Mouse (Mus musculus): ENCODE measurements around the gene Atad3a. TPM values are rescaled to one million over a fixed set of nuclear protein-coding genes. Genes with fewer than 3 reads are reported as not detected.

The Atad3a gene
- polyA plus RNA-seq, 1 experiment, result 23.4 TPM

- Histone ChIP-seq H3K27me3 (ENCODE audit: control insufficient read depth, insufficient read depth, low read length) (no peaks in the 10 kb centered on the region), H3K4me3 (ENCODE audit: control insufficient read depth, low read depth, low read length) (no peak overlapping the region), H3K36me3 (ENCODE audit: control insufficient read depth, insufficient read depth, low read length) (no peaks in the 10 kb centered on the region), H3K4me1 (ENCODE audit: control insufficient read depth, insufficient read depth, low read length) (peaks cover 4% of the 10 kb centered on the region), H3K27ac (ENCODE audit: control insufficient read depth, insufficient read depth, low read depth, low read length) (no peak overlapping the region)
- TF ChIP-seq CTCF (IDR thresholded peaks at IDR 0.05; ENCODE audit: control insufficient read depth, insufficient read depth, insufficient replicate concordance, low read depth, low read length) (no peak), POLR2A (IDR thresholded peaks at IDR 0.05; ENCODE audit: control insufficient read depth, low read depth, low read length) (no peak)
Observed at GRCm38 (mm10) chr4:155703425-155703929, 57.4 kb downstream of the Atad3a start.

- no peak for TF ChIP-seq CTCF (IDR thresholded peaks at IDR 0.05; ENCODE audit: control insufficient read depth, insufficient read depth, insufficient replicate concordance, low read depth, low read length)
- TF ChIP-seq POLR2A (IDR thresholded peaks at IDR 0.05; ENCODE audit: control insufficient read depth, low read depth, low read length), result no peak
Observed at GRCm38 (mm10) chr4:155700425-155700824, 60.5 kb downstream of the Atad3a start.

GRCm38 (mm10) chr4:155696261-155697255 is 64.3 kb downstream of the Atad3a start:
- no peak overlapping the region for H3K4me3 ChIP-seq (ENCODE audit: control insufficient read depth, low read depth, low read length)
- no peaks in the 10 kb centered on the region for H3K36me3 ChIP-seq (ENCODE audit: control insufficient read depth, insufficient read depth, low read length)
- no peaks in the 10 kb centered on the region for H3K27me3 ChIP-seq (ENCODE audit: control insufficient read depth, insufficient read depth, low read length)
- TF ChIP-seq POLR2A (IDR thresholded peaks at IDR 0.05; ENCODE audit: control insufficient read depth, low read depth, low read length), result no peak
- TF ChIP-seq CTCF (IDR thresholded peaks at IDR 0.05; ENCODE audit: control insufficient read depth, insufficient read depth, insufficient replicate concordance, low read depth, low read length), result no peak
- peak overlapping the region; percentile 26 for H3K27ac ChIP-seq (ENCODE audit: control insufficient read depth, insufficient read depth, low read depth, low read length)
- H3K4me1 ChIP-seq (ENCODE audit: control insufficient read depth, insufficient read depth, low read length), result peaks cover 4% of the 10 kb centered on the region

More at GRCm38 (mm10) chr4:155700425-155700824, 60.5 kb downstream of the Atad3a start:
- no peak overlapping the region for H3K27ac ChIP-seq (ENCODE audit: control insufficient read depth, insufficient read depth, low read depth, low read length)
- H3K27me3 ChIP-seq (ENCODE audit: control insufficient read depth, insufficient read depth, low read length), result no peaks in the 10 kb centered on the region
- H3K4me3 ChIP-seq (ENCODE audit: control insufficient read depth, low read depth, low read length), result no peak overlapping the region
- peaks cover 2% of the 10 kb centered on the region for H3K4me1 ChIP-seq (ENCODE audit: control insufficient read depth, insufficient read depth, low read length)
- H3K36me3 ChIP-seq (ENCODE audit: control insufficient read depth, insufficient read depth, low read length), result no peaks in the 10 kb centered on the region

DNA sequence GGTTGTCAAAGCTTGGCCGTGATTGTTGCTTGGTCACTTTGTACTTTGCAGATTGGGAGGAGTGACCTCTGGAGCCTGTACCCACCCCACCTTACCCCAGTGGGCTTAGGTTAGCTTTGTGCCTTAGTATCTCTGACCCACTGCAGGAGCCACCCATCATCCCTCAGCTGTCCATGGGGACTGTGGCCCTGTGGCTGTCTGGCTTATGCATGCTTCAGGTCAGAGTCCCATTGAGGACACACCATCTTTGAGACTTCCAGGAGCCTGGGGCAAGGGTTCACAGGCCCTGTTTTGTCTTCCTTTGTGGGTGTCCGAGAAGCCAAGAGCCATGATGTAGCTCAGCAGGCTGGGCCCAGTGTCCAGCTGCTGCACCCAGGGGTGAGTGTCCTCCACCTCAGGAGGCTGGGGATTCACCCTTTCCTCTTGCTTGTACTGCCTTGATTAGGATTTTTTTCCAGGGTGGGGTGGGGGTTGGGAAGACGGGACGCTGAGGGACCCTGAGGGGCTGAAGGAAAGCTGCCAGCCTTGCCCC is 65.3 kb downstream of the Atad3a start:
- TF ChIP-seq CTCF (IDR thresholded peaks at IDR 0.05; ENCODE audit: control insufficient read depth, insufficient read depth, insufficient replicate concordance, low read depth, low read length), result no peak
- peaks cover 4% of the 10 kb centered on the region for H3K4me1 ChIP-seq (ENCODE audit: control insufficient read depth, insufficient read depth, low read length)
- no peaks in the 10 kb centered on the region for H3K27me3 ChIP-seq (ENCODE audit: control insufficient read depth, insufficient read depth, low read length)
- H3K36me3 ChIP-seq (ENCODE audit: control insufficient read depth, insufficient read depth, low read length), result no peaks in the 10 kb centered on the region
- H3K27ac ChIP-seq (ENCODE audit: control insufficient read depth, insufficient read depth, low read depth, low read length), result no peak overlapping the region
- no peak overlapping the region for H3K4me3 ChIP-seq (ENCODE audit: control insufficient read depth, low read depth, low read length)

GRCm38 (mm10) chr4:155694482-155695401 is 66.2 kb downstream of the Atad3a start:
- H3K36me3 ChIP-seq (ENCODE audit: control insufficient read depth, insufficient read depth, low read length), result no peaks in the 10 kb centered on the region
- peak; percentile 23; the same call in 1 of the 2 replicates for TF ChIP-seq CTCF (IDR thresholded peaks at IDR 0.05; ENCODE audit: control insufficient read depth, insufficient read depth, insufficient replicate concordance, low read depth, low read length)
- TF ChIP-seq POLR2A (IDR thresholded peaks at IDR 0.05; ENCODE audit: control insufficient read depth, low read depth, low read length), result no peak
- H3K4me3 ChIP-seq (ENCODE audit: control insufficient read depth, low read depth, low read length), result peak overlapping the region; percentile 76
- H3K27ac ChIP-seq (ENCODE audit: control insufficient read depth, insufficient read depth, low read depth, low read length), result no peak overlapping the region; the same call in 1 of the 2 replicates
- peaks cover 4% of the 10 kb centered on the region for H3K4me1 ChIP-seq (ENCODE audit: control insufficient read depth, insufficient read depth, low read length)
- no peaks in the 10 kb centered on the region for H3K27me3 ChIP-seq (ENCODE audit: control insufficient read depth, insufficient read depth, low read length)

- H3K4me3 ChIP-seq (ENCODE audit: control insufficient read depth, low read depth, low read length), result peak within 1 kb of the TSS; percentile 76
- no peaks in the 10 kb centered on the region for H3K27me3 ChIP-seq (ENCODE audit: control insufficient read depth, insufficient read depth, low read length)
- no peak for TF ChIP-seq POLR2A (IDR thresholded peaks at IDR 0.05; ENCODE audit: control insufficient read depth, low read depth, low read length)
- TF ChIP-seq CTCF (IDR thresholded peaks at IDR 0.05; ENCODE audit: control insufficient read depth, insufficient read depth, insufficient replicate concordance, low read depth, low read length), result no peak
- H3K4me1 ChIP-seq (ENCODE audit: control insufficient read depth, insufficient read depth, low read length), result peaks cover 4% of the 10 kb centered on the region
- H3K27ac ChIP-seq (ENCODE audit: control insufficient read depth, insufficient read depth, low read depth, low read length), result no peak within 1 kb of the TSS; the same call in 1 of the 2 replicates
- H3K36me3 ChIP-seq (ENCODE audit: control insufficient read depth, insufficient read depth, low read length), result no peaks in the 10 kb centered on the region
Observed at GRCm38 (mm10) chr4:155694111-155694481, 66.8 kb downstream of the Atad3a start, which contains the start of gene Fndc10. Gene Fndc10 (plus strand): TSS chr4:155694342.

Measured in testis, adult 2 months (tissue).